Mouse (Mus musculus) macrophage (primary cell): Measurements from ENCODE around the gene Cdkn1b. TPM values are rescaled to one million over a fixed set of nuclear protein-coding genes. Genes with fewer than 3 reads are reported as not detected.

Experiments used
- H3K27ac ChIP-seq: fragments of 350-480 bp; formaldehyde crosslinking; 2 replicates; pipeline ENCODE4 v1.9.0; 2021
- H3K36me3 ChIP-seq: fragments of 350-480 bp; formaldehyde crosslinking; 2 replicates; pipeline ENCODE4 v1.9.0; 2021; ENCODE audit errors: inconsistent target
- H3K4me3 ChIP-seq: fragments of 350-480 bp; formaldehyde crosslinking; 2 replicates; pipeline ENCODE4 v1.9.0; 2021; ENCODE audit errors: inconsistent target
- H3K79me2 ChIP-seq: fragments of 350-480 bp; formaldehyde crosslinking; 2 replicates; pipeline ENCODE4 v1.9.0; 2021; ENCODE audit errors: inconsistent target
- WGBS: methylation state at CpG from one replicate; pipeline ENCODE4 v1.1.7; 2026; ENCODE audit warnings: inconsistent platforms; ENCODE audit not compliant: missing documents; 5-methylcytosine and 5-hydroxymethylcytosine counted together
- polyA plus RNA-seq: library from polyadenylated mRNA; stranded (reverse); fragments of 250-400 nt; gene quantifications from 3 replicates; pipeline ENCODE4 v1.2.4, GENCODE M21; 2018; ENCODE audit warnings: inconsistent platforms

Gene Cdkn1b
- polyA plus RNA-seq, 1 experiment from 2014 or later = 33.8 TPM

- 82% methylated on average over 3 of the region's 3 CpGs for WGBS
- Histone ChIP-seq H3K4me3 (no peak overlapping the region; the same call in 1 of the 2 replicates), H3K27ac (no peak overlapping the region), H3K79me2 (peaks cover 74% of the 10 kb centered on the region), H3K36me3 (no peaks in the 10 kb centered on the region)
Measured at GRCm38 (mm10) chr6:134931146-134931545, 10.9 kb downstream of the Cdkn1b start.

GRCm38 (mm10) chr6:134932486-134933206 is 12.4 kb downstream of the Cdkn1b start:
- H3K27ac ChIP-seq = peak overlapping the region; percentile 59
- peak overlapping the region; percentile 18 for H3K4me3 ChIP-seq
- WGBS = 10% methylated on average over 12 of the region's 12 CpGs
- H3K79me2 ChIP-seq = peaks cover 87% of the 10 kb centered on the region
- H3K36me3 ChIP-seq = no peaks in the 10 kb centered on the region

GRCm38 (mm10) chr6:134933207-134933558 is 13.0 kb downstream of the Cdkn1b start:
- WGBS = 4% methylated on average over 2 of the region's 2 CpGs
- Histone ChIP-seq H3K36me3 (no peaks in the 10 kb centered on the region), H3K27ac (peak overlapping the region; percentile 59), H3K4me3 (peak overlapping the region; percentile 18; the same call in 1 of the 2 replicates), H3K79me2 (peaks cover 91% of the 10 kb centered on the region)

- peaks cover 99% of the 10 kb centered on the region for H3K79me2 ChIP-seq
- H3K4me3 ChIP-seq = no peak overlapping the region
- no peaks in the 10 kb centered on the region for H3K36me3 ChIP-seq
- 95% methylated on average over 5 of the region's 5 CpGs for WGBS
- H3K27ac ChIP-seq = no peak overlapping the region
Measured at GRCm38 (mm10) chr6:134934305-134934704, 14.1 kb downstream of the Cdkn1b start.

GRCm38 (mm10) chr6:134939781-134940180 is 19.6 kb downstream of the Cdkn1b start:
- Histone ChIP-seq H3K4me3 (no peak overlapping the region), H3K27ac (no peak overlapping the region), H3K36me3 (no peaks in the 10 kb centered on the region), H3K79me2 (peaks cover 98% of the 10 kb centered on the region)
- WGBS = 94% methylated on average over 4 of the region's 4 CpGs

- H3K4me3 ChIP-seq = no peak overlapping the region
- peaks cover 88% of the 10 kb centered on the region for H3K79me2 ChIP-seq
- H3K27ac ChIP-seq = no peak overlapping the region
- 91% methylated on average over 13 of the region's 13 CpGs for WGBS
- no peaks in the 10 kb centered on the region for H3K36me3 ChIP-seq
Measured at GRCm38 (mm10) chr6:134943759-134944407, 23.7 kb downstream of the Cdkn1b start.

- WGBS = 43% methylated on average over 6 of the region's 6 CpGs
- no peaks in the 10 kb centered on the region for H3K36me3 ChIP-seq
- H3K79me2 ChIP-seq = peaks cover 84% of the 10 kb centered on the region
- no peak overlapping the region for H3K27ac ChIP-seq
- H3K4me3 ChIP-seq = no peak overlapping the region
Measured at GRCm38 (mm10) chr6:134946054-134946453, 25.9 kb downstream of the Cdkn1b start.

GRCm38 (mm10) chr6:134946858-134947257 is 26.7 kb downstream of the Cdkn1b start:
- 81% methylated on average over 7 of the region's 9 CpGs for WGBS
- Histone ChIP-seq H3K79me2 (peaks cover 78% of the 10 kb centered on the region), H3K4me3 (no peak overlapping the region), H3K27ac (no peak overlapping the region), H3K36me3 (no peaks in the 10 kb centered on the region)

GRCm38 (mm10) chr6:134947311-134948087 is 27.3 kb downstream of the Cdkn1b start:
- no peaks in the 10 kb centered on the region for H3K36me3 ChIP-seq
- 53% methylated on average over 13 of the region's 13 CpGs for WGBS
- H3K27ac ChIP-seq = no peak overlapping the region

GRCm38 (mm10) chr6:134948522-134949061 is 28.4 kb downstream of the Cdkn1b start:
- Histone ChIP-seq H3K36me3 (no peaks in the 10 kb centered on the region), H3K27ac (no peak overlapping the region), H3K4me3 (no peak overlapping the region), H3K79me2 (peaks cover 62% of the 10 kb centered on the region)
- 94% methylated on average over 9 of the region's 11 CpGs for WGBS

More at GRCm38 (mm10) chr6:134947311-134948087, 27.3 kb downstream of the Cdkn1b start:
- H3K79me2 ChIP-seq = peaks cover 73% of the 10 kb centered on the region
- no peak overlapping the region for H3K4me3 ChIP-seq

- 93% methylated on average over 3 of the region's 3 CpGs for WGBS
- Histone ChIP-seq H3K79me2 (peaks cover 55% of the 10 kb centered on the region), H3K4me3 (no peak overlapping the region), H3K27ac (no peak overlapping the region), H3K36me3 (no peaks in the 10 kb centered on the region)
Measured at GRCm38 (mm10) chr6:134949241-134949640, 29.0 kb downstream of the Cdkn1b start.

- 97% methylated on average over 5 of the region's 5 CpGs for WGBS
- Histone ChIP-seq H3K27ac (no peak overlapping the region), H3K79me2 (peaks cover 35% of the 10 kb centered on the region), H3K4me3 (no peak overlapping the region), H3K36me3 (no peaks in the 10 kb centered on the region)
Measured at GRCm38 (mm10) chr6:134951364-134951763, 31.2 kb downstream of the Cdkn1b start.

- 96% methylated on average over 11 of the region's 11 CpGs for WGBS
- peaks cover 19% of the 10 kb centered on the region for H3K79me2 ChIP-seq
- H3K36me3 ChIP-seq = no peaks in the 10 kb centered on the region
- no peak overlapping the region for H3K4me3 ChIP-seq
- no peak overlapping the region for H3K27ac ChIP-seq
Measured at GRCm38 (mm10) chr6:134953976-134954375, 33.8 kb downstream of the Cdkn1b start.

- no peak overlapping the region for H3K4me3 ChIP-seq
- no peaks in the 10 kb centered on the region for H3K36me3 ChIP-seq
Measured at GRCm38 (mm10) chr6:134956388-134956787, 36.2 kb downstream of the Cdkn1b start.

More at GRCm38 (mm10) chr6:134956388-134956787, 36.2 kb downstream of the Cdkn1b start:
- H3K79me2 ChIP-seq = no peaks in the 10 kb centered on the region
- WGBS = 80% methylated on average over 2 of the region's 4 CpGs
- H3K27ac ChIP-seq = no peak overlapping the region
